Mouse (Mus musculus): ENCODE data around the gene Rab8b. TPM values are rescaled to one million over a fixed set of nuclear protein-coding genes. Genes with fewer than 3 reads are reported as not detected.

Rab8b gene
- polyA plus RNA-seq, 1 experiment from 2014 or later, result 38.2 TPM

DNA sequence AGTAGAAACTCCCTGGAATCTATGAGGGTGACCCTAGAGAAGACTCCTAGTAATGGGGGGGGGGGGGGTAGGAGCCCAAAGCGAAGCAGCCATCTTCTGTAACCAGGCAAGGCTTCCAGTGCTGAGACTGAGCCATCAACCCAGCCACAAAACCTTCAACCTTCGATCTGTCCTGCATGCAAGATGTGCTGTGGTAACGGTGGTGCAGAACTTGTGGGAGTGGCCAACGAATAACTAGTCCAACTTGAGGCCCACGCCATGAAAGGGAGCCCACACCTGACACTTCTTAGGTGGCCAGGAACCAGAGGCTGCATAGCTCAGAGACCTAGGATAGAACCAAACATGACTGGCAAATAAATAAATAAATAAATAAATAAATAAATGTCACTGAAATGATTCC is 8.8 kb downstream of the Rab8b start:
- Histone ChIP-seq H3K4me1 (replicated peaks; ENCODE audit: control insufficient read depth, insufficient read depth, low read length) (peaks cover 23% of the 10 kb centered on the region), H3K4me3 (replicated peaks; ENCODE audit: low read length) (no peak overlapping the region), H3K36me3 (replicated peaks; ENCODE audit: control insufficient read depth, insufficient read depth) (no peaks in the 10 kb centered on the region), H3K9me3 (ENCODE audit: control insufficient read depth, low read length) (no peaks in the 10 kb centered on the region), H3K9ac (no peak overlapping the region), H3K4me2 (replicated peaks) (no peak overlapping the region), H3K27ac (no peak overlapping the region), H3K27me3 (ENCODE audit: control insufficient read depth, insufficient read depth, low read length) (no peaks in the 10 kb centered on the region)
- no peak for ATAC-seq (ENCODE audit: low FRiP score)
- DNase-seq (ENCODE audit: low spot score), result no peak
- 88% methylated on average over 5 of the region's 5 CpGs for WGBS

DNA sequence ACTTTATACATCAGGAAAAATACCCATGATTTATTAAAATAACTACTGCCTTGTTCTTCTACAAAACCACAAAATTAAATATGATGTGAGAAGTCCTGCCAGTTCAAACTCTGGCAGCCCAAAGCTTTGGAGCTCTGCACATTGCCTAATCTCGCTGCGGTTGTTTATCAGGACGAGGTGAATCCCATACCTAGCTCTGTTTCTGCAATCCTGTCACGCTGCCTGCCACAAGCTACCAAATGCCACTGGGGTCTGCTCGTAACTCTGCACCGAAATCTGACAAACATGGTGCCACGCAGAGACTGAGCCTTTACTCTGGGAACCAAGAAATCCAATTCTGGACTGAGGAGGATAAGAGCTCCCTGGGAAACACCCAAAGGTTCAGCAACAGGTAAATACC is 9.6 kb downstream of the Rab8b start:
- Histone ChIP-seq H3K27me3 (ENCODE audit: control insufficient read depth, insufficient read depth, low read length) (no peaks in the 10 kb centered on the region), H3K36me3 (replicated peaks; ENCODE audit: control insufficient read depth, insufficient read depth) (no peaks in the 10 kb centered on the region), H3K4me1 (replicated peaks; ENCODE audit: control insufficient read depth, insufficient read depth, low read length) (peaks cover 23% of the 10 kb centered on the region), H3K4me3 (replicated peaks; ENCODE audit: low read length) (no peak overlapping the region), H3K9me3 (ENCODE audit: control insufficient read depth, low read length) (no peaks in the 10 kb centered on the region), H3K4me2 (replicated peaks) (no peak overlapping the region), H3K27ac (no peak overlapping the region), H3K9ac (no peak overlapping the region)
- 87% methylated on average over 7 of the region's 7 CpGs for WGBS
- ATAC-seq (ENCODE audit: low FRiP score) (no peak), DNase-seq (ENCODE audit: low spot score) (no peak)

GRCm38 (mm10) chr9:66907746-66908397 is 11.6 kb downstream of the Rab8b start:
- H3K27me3 ChIP-seq (ENCODE audit: control insufficient read depth, insufficient read depth, low read length), result no peaks in the 10 kb centered on the region
- no peak for DNase-seq (ENCODE audit: low spot score)
- H3K9me3 ChIP-seq (ENCODE audit: control insufficient read depth, low read length), result no peaks in the 10 kb centered on the region
- 83% methylated on average over 5 of the region's 5 CpGs for WGBS
- ATAC-seq (ENCODE audit: low FRiP score), result no peak
- no peak overlapping the region for H3K4me2 ChIP-seq (replicated peaks)
- no peaks in the 10 kb centered on the region for H3K36me3 ChIP-seq (replicated peaks; ENCODE audit: control insufficient read depth, insufficient read depth)
- H3K4me1 ChIP-seq (replicated peaks; ENCODE audit: control insufficient read depth, insufficient read depth, low read length), result peaks cover 23% of the 10 kb centered on the region
- H3K4me3 ChIP-seq (replicated peaks; ENCODE audit: low read length), result no peak overlapping the region
- no peak overlapping the region for H3K27ac ChIP-seq
- no peak overlapping the region for H3K9ac ChIP-seq

- no peak overlapping the region for H3K9ac ChIP-seq
- no peak for ATAC-seq (ENCODE audit: low FRiP score)
- no peak overlapping the region for H3K4me3 ChIP-seq (replicated peaks; ENCODE audit: low read length)
- 96% methylated on average over 8 of the region's 8 CpGs for WGBS
- peaks cover 16% of the 10 kb centered on the region; the same call in 1 of the 2 replicates for H3K4me1 ChIP-seq (replicated peaks; ENCODE audit: control insufficient read depth, insufficient read depth, low read length)
- no peaks in the 10 kb centered on the region for H3K36me3 ChIP-seq (replicated peaks; ENCODE audit: control insufficient read depth, insufficient read depth)
- no peaks in the 10 kb centered on the region for H3K9me3 ChIP-seq (ENCODE audit: control insufficient read depth, low read length)
- H3K27ac ChIP-seq, result no peak overlapping the region
- no peak for DNase-seq (ENCODE audit: low spot score)
- no peaks in the 10 kb centered on the region for H3K27me3 ChIP-seq (ENCODE audit: control insufficient read depth, insufficient read depth, low read length)
- no peak overlapping the region for H3K4me2 ChIP-seq (replicated peaks)
These were observed 12.4 kb downstream of the Rab8b start for GRCm38 (mm10) chr9:66907126-66907525.

GRCm38 (mm10) chr9:66905990-66906389 is 13.5 kb downstream of the Rab8b start:
- no peak overlapping the region for H3K4me2 ChIP-seq (replicated peaks)
- peaks cover 7% of the 10 kb centered on the region; the same call in 1 of the 2 replicates for H3K4me1 ChIP-seq (replicated peaks; ENCODE audit: control insufficient read depth, insufficient read depth, low read length)
- no peak overlapping the region for H3K27ac ChIP-seq
- ATAC-seq (ENCODE audit: low FRiP score) (no peak), DNase-seq (ENCODE audit: low spot score) (no peak)
- H3K4me3 ChIP-seq (replicated peaks; ENCODE audit: low read length), result no peak overlapping the region
- no peaks in the 10 kb centered on the region for H3K36me3 ChIP-seq (replicated peaks; ENCODE audit: control insufficient read depth, insufficient read depth)
- no peaks in the 10 kb centered on the region for H3K27me3 ChIP-seq (ENCODE audit: control insufficient read depth, insufficient read depth, low read length)
- 70% methylated on average over 9 of the region's 9 CpGs for WGBS
- H3K9ac ChIP-seq, result no peak overlapping the region
- no peaks in the 10 kb centered on the region for H3K9me3 ChIP-seq (ENCODE audit: control insufficient read depth, low read length)

- Histone ChIP-seq H3K9me3 (ENCODE audit: control insufficient read depth, low read length) (no peaks in the 10 kb centered on the region), H3K4me2 (replicated peaks) (no peak overlapping the region), H3K4me1 (replicated peaks; ENCODE audit: control insufficient read depth, insufficient read depth, low read length) (no peaks in the 10 kb centered on the region), H3K27me3 (ENCODE audit: control insufficient read depth, insufficient read depth, low read length) (no peaks in the 10 kb centered on the region), H3K4me3 (replicated peaks; ENCODE audit: low read length) (no peak overlapping the region), H3K27ac (no peak overlapping the region), H3K9ac (no peak overlapping the region), H3K36me3 (replicated peaks; ENCODE audit: control insufficient read depth, insufficient read depth) (no peaks in the 10 kb centered on the region)
- ATAC-seq (ENCODE audit: low FRiP score) (no peak), DNase-seq (ENCODE audit: low spot score) (no peak)
- 82% methylated on average over 4 of the region's 4 CpGs for WGBS
These were observed 20.0 kb downstream of the Rab8b start for GRCm38 (mm10) chr9:66899526-66899925.

GRCm38 (mm10) chr9:66899072-66899471 is 20.4 kb downstream of the Rab8b start:
- no peak overlapping the region for H3K27ac ChIP-seq

GRCm38 (mm10) chr9:66897851-66898250 is 21.6 kb downstream of the Rab8b start:
- ATAC-seq (ENCODE audit: low FRiP score) (no peak), DNase-seq (ENCODE audit: low spot score) (no peak)
- H3K9me3 ChIP-seq (ENCODE audit: control insufficient read depth, low read length), result no peaks in the 10 kb centered on the region
- no peak overlapping the region for H3K4me3 ChIP-seq (replicated peaks; ENCODE audit: low read length)
- no peaks in the 10 kb centered on the region for H3K36me3 ChIP-seq (replicated peaks; ENCODE audit: control insufficient read depth, insufficient read depth)
- H3K4me1 ChIP-seq (replicated peaks; ENCODE audit: control insufficient read depth, insufficient read depth, low read length), result no peaks in the 10 kb centered on the region
- no peak overlapping the region for H3K9ac ChIP-seq
- H3K4me2 ChIP-seq (replicated peaks), result no peak overlapping the region
- WGBS, result 79% methylated on average over 6 of the region's 6 CpGs
- H3K27ac ChIP-seq, result no peak overlapping the region
- no peaks in the 10 kb centered on the region for H3K27me3 ChIP-seq (ENCODE audit: control insufficient read depth, insufficient read depth, low read length)

More at GRCm38 (mm10) chr9:66899072-66899471, 20.4 kb downstream of the Rab8b start:
- no peak for ATAC-seq (ENCODE audit: low FRiP score)
- no peaks in the 10 kb centered on the region for H3K27me3 ChIP-seq (ENCODE audit: control insufficient read depth, insufficient read depth, low read length)
- no peak overlapping the region for H3K4me3 ChIP-seq (replicated peaks; ENCODE audit: low read length)
- no peaks in the 10 kb centered on the region for H3K9me3 ChIP-seq (ENCODE audit: control insufficient read depth, low read length)
- no peak overlapping the region for H3K9ac ChIP-seq
- no peaks in the 10 kb centered on the region for H3K4me1 ChIP-seq (replicated peaks; ENCODE audit: control insufficient read depth, insufficient read depth, low read length)
- H3K36me3 ChIP-seq (replicated peaks; ENCODE audit: control insufficient read depth, insufficient read depth), result no peaks in the 10 kb centered on the region
- H3K4me2 ChIP-seq (replicated peaks), result no peak overlapping the region
- WGBS, result 90% methylated on average over 2 of the region's 2 CpGs
- DNase-seq (ENCODE audit: low spot score), result no peak

DNA sequence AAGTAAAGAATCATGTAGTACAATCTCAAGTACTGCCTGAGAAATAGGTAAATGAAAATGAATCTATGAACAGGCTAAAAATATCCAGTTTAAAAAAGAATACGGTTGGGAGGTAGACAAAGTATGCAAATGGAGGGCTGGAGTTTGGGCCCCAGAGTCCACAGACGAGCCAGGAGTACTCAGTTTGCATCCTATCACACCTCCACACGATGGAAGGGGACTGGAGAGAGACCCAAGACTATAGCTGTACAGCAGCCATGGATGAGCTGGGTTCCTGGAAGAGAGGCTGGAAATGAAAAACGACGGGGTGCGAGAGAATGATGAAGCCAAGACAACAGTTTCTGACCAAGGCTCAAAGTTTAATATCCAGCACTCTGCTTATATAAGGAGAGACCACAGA is 22.5 kb downstream of the Rab8b start:
- WGBS, result 70% methylated on average over 6 of the region's 6 CpGs
- H3K9ac ChIP-seq, result no peak overlapping the region
- H3K9me3 ChIP-seq (ENCODE audit: control insufficient read depth, low read length), result no peaks in the 10 kb centered on the region
- no peak overlapping the region for H3K4me2 ChIP-seq (replicated peaks)
- ATAC-seq (ENCODE audit: low FRiP score) (no peak), DNase-seq (ENCODE audit: low spot score) (no peak)
- no peaks in the 10 kb centered on the region for H3K27me3 ChIP-seq (ENCODE audit: control insufficient read depth, insufficient read depth, low read length)
- H3K36me3 ChIP-seq (replicated peaks; ENCODE audit: control insufficient read depth, insufficient read depth), result no peaks in the 10 kb centered on the region
- no peaks in the 10 kb centered on the region for H3K4me1 ChIP-seq (replicated peaks; ENCODE audit: control insufficient read depth, insufficient read depth, low read length)
- no peak overlapping the region for H3K27ac ChIP-seq
- H3K4me3 ChIP-seq (replicated peaks; ENCODE audit: low read length), result no peak overlapping the region

- H3K4me2 ChIP-seq (replicated peaks), result no peak overlapping the region
- no peak overlapping the region for H3K9ac ChIP-seq
- H3K27ac ChIP-seq, result no peak overlapping the region
- H3K27me3 ChIP-seq (ENCODE audit: control insufficient read depth, insufficient read depth, low read length), result no peaks in the 10 kb centered on the region
- no peaks in the 10 kb centered on the region for H3K4me1 ChIP-seq (replicated peaks; ENCODE audit: control insufficient read depth, insufficient read depth, low read length)
- no peaks in the 10 kb centered on the region for H3K36me3 ChIP-seq (replicated peaks; ENCODE audit: control insufficient read depth, insufficient read depth)
- H3K4me3 ChIP-seq (replicated peaks; ENCODE audit: low read length), result no peak overlapping the region
- H3K9me3 ChIP-seq (ENCODE audit: control insufficient read depth, low read length), result no peaks in the 10 kb centered on the region
- whole genome bisulfite sequencing, result 64% methylated on average over 5 of the region's 5 CpGs
- DNase-seq (ENCODE audit: low spot score) (no peak), ATAC-seq (ENCODE audit: low FRiP score) (no peak)
These were observed 23.5 kb downstream of the Rab8b start for GRCm38 (mm10) chr9:66895995-66896394.
